Mouse (Mus musculus) CD4-positive naive resting alpha-beta T cell, adult 76 days (primary cell): Measurements from ENCODE around the gene Gm10100. TPM values are rescaled to one million over a fixed set of nuclear protein-coding genes. Genes with fewer than 3 reads are reported as not detected.

ENCODE experiments used
- total RNA-seq: library from RNA; stranded (reverse); gene quantifications from one replicate; pipeline ENCODE4 v1.2.4, GENCODE M21; 2023

Gm10100 gene
- not detected for total RNA-seq

GRCm38 (mm10) chr10:77726186-77726585 lies at the start of gene Gm10100:
Gene Gm10100 (plus strand): TSS chr10:77726486.

DNA sequence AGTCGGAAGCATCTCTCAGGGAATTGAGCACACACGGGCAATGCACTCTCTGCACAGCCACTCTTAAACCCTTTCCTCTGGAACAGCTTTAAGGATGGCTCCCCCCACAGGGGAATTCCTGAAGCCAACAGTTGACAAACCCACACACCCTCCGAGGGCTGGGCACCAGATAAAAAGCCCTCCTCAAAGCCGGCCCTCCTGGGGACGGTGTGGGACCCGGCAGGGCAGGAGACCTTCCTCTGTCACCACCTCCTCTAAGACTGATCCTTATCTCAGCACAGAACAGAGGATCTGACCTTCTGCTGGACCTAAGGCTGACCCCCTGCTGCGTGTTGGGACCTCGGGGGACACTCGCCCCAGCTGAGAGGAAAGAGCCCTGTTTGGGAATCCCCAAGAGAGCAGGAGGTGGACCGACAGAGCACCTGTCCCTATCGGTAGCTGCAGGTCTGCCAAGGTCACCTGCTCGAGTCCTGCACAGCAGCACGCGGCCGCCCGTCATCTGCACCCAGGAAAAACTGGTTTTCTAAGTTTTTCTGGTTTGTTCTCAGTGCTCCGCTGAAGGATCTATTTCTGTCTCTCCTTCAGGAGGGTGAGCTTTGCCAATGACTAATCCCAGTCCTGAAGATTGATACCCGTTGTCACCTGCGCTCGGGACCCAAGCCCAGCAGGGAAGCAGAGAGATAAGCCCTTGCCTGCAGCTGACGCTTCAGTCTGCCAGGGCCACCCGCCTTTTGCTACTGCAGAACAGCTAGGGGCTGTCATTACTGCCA lies 40.2 kb upstream of the Gm10100 start, which contains the start of gene Tspear:
Gene Tspear (plus strand): TSS at position 675 of the 770 bp plus-strand sequence.

DNA sequence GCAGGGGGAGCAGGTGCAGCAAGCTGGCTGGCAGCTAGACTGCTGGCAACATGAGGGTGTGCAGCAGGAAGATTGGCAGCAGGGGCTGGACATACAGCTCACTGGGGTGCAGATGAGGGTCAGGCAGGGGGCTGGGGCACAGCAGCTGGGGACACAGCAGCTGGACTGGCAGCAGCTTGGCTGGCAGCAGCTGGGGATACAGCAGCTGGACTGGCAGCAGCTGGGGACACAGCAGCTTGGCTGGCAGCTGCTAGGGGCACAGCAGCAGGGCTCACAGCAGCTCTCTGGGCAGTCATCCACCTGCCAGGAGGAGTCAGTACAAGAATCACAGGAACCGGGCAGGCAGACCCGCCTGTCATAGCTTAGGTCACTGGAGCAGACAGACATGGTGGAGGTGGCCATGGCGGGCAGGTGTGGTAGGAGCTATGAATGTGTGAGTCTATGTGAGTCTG lies 35.9 kb upstream of the Gm10100 start, which contains the start of gene Gm19402:
Gene Gm19402 (minus strand): TSS at position 402 of the 452 bp plus-strand sequence.

GRCm38 (mm10) chr10:77697133-77697532 lies 29.2 kb upstream of the Gm10100 start, which contains the start of gene Gm9508:
Gene Gm9508 (minus strand): TSS chr10:77697233.

DNA sequence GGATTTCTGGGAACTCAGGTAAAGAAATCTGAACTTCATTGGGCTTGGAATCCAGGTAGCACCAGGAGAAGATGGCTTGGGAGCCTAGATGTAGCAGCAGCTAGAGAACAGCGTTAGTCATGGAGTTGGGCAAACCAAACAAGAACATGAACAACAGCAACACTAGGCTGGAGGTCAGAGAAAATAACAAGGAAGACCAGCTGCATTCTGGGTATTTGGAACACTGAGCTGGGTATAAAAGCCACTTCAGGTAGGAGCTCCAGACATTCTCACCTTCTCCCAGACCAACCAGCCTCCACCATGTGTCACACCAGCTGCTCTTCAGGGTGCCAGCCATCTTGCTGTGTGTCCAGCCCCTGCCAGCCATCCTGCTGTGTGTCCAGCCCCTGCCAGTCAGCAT lies 20.0 kb upstream of the Gm10100 start, which contains the start of gene Gm10272:
Gene Gm10272 (plus strand): TSS at position 301 of the 400 bp plus-strand sequence.

GRCm38 (mm10) chr10:77711157-77711556 lies 15.1 kb upstream of the Gm10100 start, which contains the start of gene Gm10024:
Gene Gm10024 (plus strand): TSS chr10:77711457.

DNA sequence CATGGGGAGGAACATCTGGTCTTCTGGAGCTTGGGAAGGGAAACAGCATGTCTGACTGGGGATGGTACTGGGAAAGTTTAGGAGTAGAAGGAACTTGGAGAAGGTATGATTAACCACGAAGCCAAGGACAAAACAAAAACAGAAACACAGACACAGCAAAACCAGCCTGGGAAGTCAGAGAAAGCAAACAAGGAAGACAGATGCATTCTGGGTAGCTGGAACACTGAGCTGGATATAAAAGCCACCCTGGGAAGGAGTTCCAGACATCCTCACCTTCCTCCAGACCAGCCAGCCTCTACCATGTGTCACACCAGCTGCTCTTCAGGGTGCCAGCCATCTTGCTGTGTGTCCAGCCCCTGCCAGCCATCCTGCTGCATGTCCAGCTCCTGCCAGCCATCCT lies 10.8 kb upstream of the Gm10100 start, which contains the start of gene Gm10142:
Gene Gm10142 (plus strand): TSS at position 301 of the 400 bp plus-strand sequence.

GRCm38 (mm10) chr10:77720299-77720698 lies 6.0 kb upstream of the Gm10100 start, which contains the start of gene Krtap12-1:
Gene Krtap12-1 (plus strand): TSS chr10:77720599.

GRCm38 (mm10) chr10:77741924-77742688 lies 15.8 kb downstream of the Gm10100 start, which contains the start of gene Gm18596:
Gene Gm18596 (minus strand): TSS chr10:77742638.

GRCm38 (mm10) chr10:77751254-77751653 lies 25.0 kb downstream of the Gm10100 start, which contains the start of gene Gm9736:
Gene Gm9736 (minus strand): TSS chr10:77751354.

DNA sequence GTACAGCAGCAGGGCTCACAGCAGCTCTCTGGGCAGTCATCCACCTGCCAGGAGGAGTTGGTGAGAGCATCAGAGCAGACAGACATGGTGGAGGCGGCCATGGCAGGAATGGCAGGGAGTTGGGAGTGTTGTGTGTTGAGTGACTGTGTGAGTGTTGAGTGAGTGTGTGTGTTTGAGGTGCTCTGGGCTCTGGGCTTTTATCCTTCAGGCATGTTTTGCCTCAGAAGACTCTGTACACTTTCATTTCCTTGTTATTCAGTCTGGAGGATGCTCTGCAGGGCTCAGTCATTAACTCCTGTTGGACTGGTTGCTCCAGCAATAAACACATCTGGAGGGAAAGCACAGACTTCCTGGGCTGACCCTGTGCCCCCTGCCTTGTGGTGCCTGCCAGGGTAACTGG lies 33.3 kb downstream of the Gm10100 start, which contains the start of gene Gm3233:
Gene Gm3233 (minus strand): TSS at position 101 of the 400 bp plus-strand sequence.

GRCm38 (mm10) chr10:77771225-77771624 lies 44.9 kb downstream of the Gm10100 start, which contains the start of gene Gm3238:
Gene Gm3238 (minus strand): TSS chr10:77771325.

Other genes with a start within 250 kb of the Gm10100 start
- gene Fam207a, start 210.7 kb upstream of the Gm10100 start, total RNA-seq = 23.1 TPM
- 225 TPM for gene Itgb2, start 196.2 kb upstream of the Gm10100 start, total RNA-seq
- 100 TPM for gene Pttg1ip, start 144.8 kb upstream of the Gm10100 start, total RNA-seq
- 67.6 TPM for gene Sumo3, start 120.4 kb upstream of the Gm10100 start, total RNA-seq
- not detected for gene Gm49325, start 120.3 kb upstream of the Gm10100 start, total RNA-seq
- 34.7 TPM for gene Ube2g2, start 104.2 kb upstream of the Gm10100 start, total RNA-seq
- 0.64 TPM for gene Tspear, start 39.9 kb upstream of the Gm10100 start, total RNA-seq
- not detected for gene Gm19402, start 35.7 kb upstream of the Gm10100 start, total RNA-seq
- not detected for gene Gm9508, start 29.3 kb upstream of the Gm10100 start, total RNA-seq
- not detected for gene Gm10272, start 19.9 kb upstream of the Gm10100 start, total RNA-seq
- not detected for gene Gm10024, start 15.0 kb upstream of the Gm10100 start, total RNA-seq
- not detected for gene Gm10142, start 10.7 kb upstream of the Gm10100 start, total RNA-seq
- not detected for gene Krtap12-1, start 5.9 kb upstream of the Gm10100 start, total RNA-seq
- not detected for gene Gm18596, start 16.2 kb downstream of the Gm10100 start, total RNA-seq
- not detected for gene Gm9736, start 24.9 kb downstream of the Gm10100 start, total RNA-seq
- gene Gm3233, start 33.2 kb downstream of the Gm10100 start, total RNA-seq = not detected
- not detected for gene Gm3238, start 44.8 kb downstream of the Gm10100 start, total RNA-seq
- gene Gm7138, start 50.5 kb downstream of the Gm10100 start, total RNA-seq = not detected
- not detected for gene Gm3250, start 56.1 kb downstream of the Gm10100 start, total RNA-seq
- gene Gm7137, start 61.7 kb downstream of the Gm10100 start, total RNA-seq = not detected
- not detected for gene Gm9639, start 68.6 kb downstream of the Gm10100 start, total RNA-seq
- not detected for gene Gm19668, start 72.6 kb downstream of the Gm10100 start, total RNA-seq
- gene Gm9507, start 85.4 kb downstream of the Gm10100 start, total RNA-seq = not detected
- not detected for gene Gm2696, start 88.2 kb downstream of the Gm10100 start, total RNA-seq
- not detected for gene Krtap10-4, start 100.6 kb downstream of the Gm10100 start, total RNA-seq
- gene Krtap10-10, start 109.5 kb downstream of the Gm10100 start, total RNA-seq = not detected
- gene Gm36176, start 120.3 kb downstream of the Gm10100 start, total RNA-seq = not detected
- gene Gm10318, start 126.4 kb downstream of the Gm10100 start, total RNA-seq = not detected
- gene Gm3285, start 135.5 kb downstream of the Gm10100 start, total RNA-seq = not detected
- not detected for gene Lrrc3, start 176.1 kb downstream of the Gm10100 start, total RNA-seq
- gene Trpm2, start 244.1 kb downstream of the Gm10100 start, total RNA-seq = 4.7 TPM